Mouse (Mus musculus) embryonic stem cell, embryonic (primary cell): ENCODE data around the gene Zranb2.

Source experiments
- CTCF ChIA-PET, 4 experiments: fragments of 300-600 bp in 2 of 4; fragments of 350-600 bp in 2 of 4; sonication (Branson Sonifier 250); formaldehyde crosslinking; loops; one replicate each; lab custom pipeline; 2022; ENCODE audit warnings: inconsistent platforms in 2 of 4; lab: Charles Lee
- POLR2A ChIA-PET, 4 experiments: fragments of 300-600 bp in 2 of 4; fragments of 350-600 bp in 2 of 4; sonication (Branson Sonifier 250); formaldehyde crosslinking; loops; one replicate each; lab custom pipeline; 2022; ENCODE audit warnings: antibody characterized with exemption in 4 of 4, inconsistent platforms in 1 of 4; lab: Charles Lee

The Zranb2 gene

GRCm38 (mm10) chr3:157575441-157576342, 41.7 kb downstream of the Zranb2 start:
- ChIA-PET POLR2A (no interaction called here), CTCF (interaction anchor here in 1 of 4 experiments (0.8 kb wide), 1 partner anchor 9 kb away, joined by 3 read pairs; the partner anchor contains the start of gene Ptger3)

DNA sequence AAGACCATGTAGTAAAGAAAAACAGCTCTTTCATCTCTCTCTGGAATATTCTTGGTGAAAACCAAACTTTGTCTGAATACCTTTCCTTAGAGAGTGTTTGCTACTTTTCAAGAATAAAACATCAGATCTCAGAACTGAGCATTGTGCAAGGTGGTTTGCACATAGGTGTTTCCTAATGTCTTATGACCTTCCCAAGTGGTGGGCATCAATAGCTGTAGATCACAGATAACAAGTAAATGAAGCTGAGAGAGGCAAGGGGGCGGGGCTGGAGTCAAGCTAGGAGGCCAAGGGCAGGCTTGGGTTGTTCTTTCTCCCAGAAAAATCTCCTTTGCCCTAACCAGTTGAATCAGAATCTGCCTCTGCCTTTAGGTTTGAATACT, 42.4 kb downstream of the Zranb2 start:
- CTCF ChIA-PET: interaction anchor here in 1 of 4 experiments (0.8 kb wide), 1 partner anchor 10 kb away, joined by 3 read pairs; the partner anchor contains the start of gene Ptger3
- POLR2A ChIA-PET: no interaction called here

DNA sequence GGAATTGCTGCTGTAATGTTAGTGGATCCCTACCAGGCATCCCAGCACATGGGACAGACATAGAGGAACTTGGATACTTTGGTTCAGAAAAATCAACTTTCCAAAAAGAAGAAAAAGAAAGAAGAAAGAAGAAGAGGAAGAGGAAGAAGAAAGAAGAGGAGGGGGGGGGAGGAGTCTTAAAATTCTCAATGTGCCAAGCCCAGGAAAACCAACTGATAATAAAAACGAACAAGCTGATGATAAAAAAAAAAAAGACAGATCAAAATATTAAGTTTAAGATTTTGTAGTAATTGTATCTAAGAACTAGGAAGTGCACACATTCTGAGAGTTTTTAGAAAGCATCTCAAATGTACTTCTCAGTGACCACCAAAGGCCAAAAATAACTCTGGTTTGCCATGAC, 42.9 kb downstream of the Zranb2 start:
- CTCF ChIA-PET: no interaction called here

DNA sequence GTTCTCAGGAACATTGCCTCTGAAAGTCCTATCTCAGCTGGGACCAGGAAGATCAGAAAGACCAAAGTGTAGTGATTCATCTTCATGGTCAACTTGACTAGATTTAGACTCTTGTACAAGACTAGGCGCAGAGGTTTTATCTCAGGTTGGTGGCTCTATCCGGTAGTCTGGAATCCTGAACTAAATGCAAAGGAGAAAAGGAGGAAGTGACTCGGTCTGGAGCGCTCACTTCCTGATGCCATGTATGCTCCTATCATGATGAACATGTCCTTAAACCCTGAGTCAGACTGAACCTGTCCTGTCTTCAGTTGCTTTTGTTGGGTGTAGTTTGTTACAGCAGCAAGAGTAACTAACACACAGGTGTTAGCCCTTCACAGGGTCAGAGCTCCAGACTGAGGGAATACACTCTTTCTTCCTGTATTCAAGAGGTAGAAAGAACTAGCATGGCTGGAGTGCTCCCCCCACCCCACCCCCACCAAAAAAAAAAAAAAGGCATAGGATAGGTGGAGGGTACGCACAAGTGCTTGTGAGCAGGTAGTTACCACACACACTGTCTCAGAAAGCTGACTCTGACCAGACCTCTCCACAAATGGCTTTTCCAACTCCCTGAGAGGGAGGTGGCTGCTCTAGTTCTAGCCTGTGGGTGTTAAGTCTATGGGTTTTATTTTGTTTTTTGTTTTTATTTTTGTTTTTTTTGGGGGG, 44.7 kb downstream of the Zranb2 start:
- CTCF ChIA-PET: interaction anchor here in 1 of 4 experiments (0.9 kb wide), 1 partner anchor 831 kb away, joined by 5 read pairs; no protein-coding TSS in a partner anchor

More for the DNA sequence above, 42.9 kb downstream of the Zranb2 start:
- POLR2A ChIA-PET: interaction anchor here in 1 of 4 experiments (0.6 kb wide), 1 partner anchor 13 kb away, joined by 3 read pairs; no protein-coding TSS in a partner anchor

GRCm38 (mm10) chr3:157579376-157579775, 45.4 kb downstream of the Zranb2 start:
- ChIA-PET POLR2A (interaction anchor here in 1 of 4 experiments (1.6 kb wide), 1 partner anchor 11 kb away, joined by 3 read pairs; no protein-coding TSS in a partner anchor), CTCF (interaction anchor here in 1 of 4 experiments (0.9 kb wide), 1 partner anchor 832 kb away, joined by 5 read pairs; no protein-coding TSS in a partner anchor)

More for the DNA sequence above, 44.7 kb downstream of the Zranb2 start:
- POLR2A ChIA-PET: interaction anchor here in 2 of 4 experiments (0.7 to 1.6 kb wide), 3 partner anchors 11 to 33 kb away, joined by 3 to 4 read pairs (median 3); partner anchors contain the start of gene Ptger3 (in 1 of the 2)

GRCm38 (mm10) chr3:157580299-157580698, 46.3 kb downstream of the Zranb2 start:
- CTCF ChIA-PET: interaction anchor here in 1 of 4 experiments (0.6 kb wide), 1 partner anchor 16 kb away, joined by 3 read pairs; no protein-coding TSS in a partner anchor
- POLR2A ChIA-PET: interaction anchor here in 1 of 4 experiments (0.6 kb wide), 1 partner anchor 8 kb away, joined by 3 read pairs; no protein-coding TSS in a partner anchor

- POLR2A ChIA-PET: no interaction called here
- CTCF ChIA-PET: interaction anchor here in 2 of 4 experiments (1.1 to 2.7 kb wide), 3 partner anchors 13 to 61 kb away, joined by 3 to 7 read pairs (median 5); no protein-coding TSS in a partner anchor
Measured at GRCm38 (mm10) chr3:157581755-157582154, 47.8 kb downstream of the Zranb2 start.

GRCm38 (mm10) chr3:157582626-157583405, 48.9 kb downstream of the Zranb2 start:
- POLR2A ChIA-PET: no interaction called here
- CTCF ChIA-PET: interaction anchor here in 2 of 4 experiments (1.4 to 2.7 kb wide), 2 partner anchors 18 to 62 kb away, joined by 5 to 7 read pairs; no protein-coding TSS in a partner anchor

DNA sequence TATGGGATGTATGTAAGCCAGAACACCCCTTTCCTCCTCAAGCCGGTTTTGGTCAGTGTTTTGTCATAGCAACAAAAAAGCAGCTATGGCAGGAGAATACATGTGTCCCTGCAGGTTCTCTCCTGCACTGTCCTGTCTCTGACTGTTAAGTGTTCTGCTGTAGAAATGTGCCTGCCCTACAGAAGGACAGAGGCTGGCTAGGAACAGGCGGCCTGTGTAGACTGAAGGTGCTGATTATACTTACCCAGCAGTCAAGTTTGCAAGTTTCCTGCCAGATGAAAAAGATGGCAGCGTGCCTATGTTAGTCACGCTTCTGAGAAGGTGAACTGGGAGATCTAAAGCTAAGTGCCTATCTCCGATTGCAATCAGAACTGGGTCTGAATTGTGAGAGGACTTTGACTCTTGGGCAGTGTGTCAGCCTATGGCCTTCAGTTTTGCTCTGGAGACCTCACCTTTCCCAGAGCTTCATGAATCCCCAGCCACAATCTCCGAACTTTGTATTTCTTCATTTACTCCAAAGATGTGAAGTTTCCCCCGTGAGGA, 63.9 kb downstream of the Zranb2 start:
- ChIA-PET CTCF (interaction anchor here in 2 of 4 experiments (0.6 to 0.7 kb wide), 2 partner anchors 8 to 477 kb away, joined by 3 read pairs; no protein-coding TSS in a partner anchor), POLR2A (no interaction called here)
